Mouse (Mus musculus) testis, adult 2 months (tissue): ENCODE data around the gene Rab1a. TPM values are rescaled to one million over a fixed set of nuclear protein-coding genes. Genes with fewer than 3 reads are reported as not detected.

Source experiments
- H3K27ac ChIP-seq: fragments of 200-500 bp; 2 replicates; pipeline ENCODE4 v1.5.1; 2012; ENCODE audit warnings: low read depth, low read length; ENCODE audit not compliant: control insufficient read depth, insufficient read depth
- H3K27me3 ChIP-seq: fragments of 200-500 bp; 2 replicates; pipeline ENCODE4 v1.6.1; 2012; ENCODE audit warnings: mild to moderate bottlenecking, low read length, moderate library complexity; ENCODE audit not compliant: control insufficient read depth, insufficient read depth
- H3K36me3 ChIP-seq: fragments of 200-500 bp; 2 replicates; pipeline ENCODE4 v1.6.1; 2012; ENCODE audit warnings: mild to moderate bottlenecking, low read length; ENCODE audit not compliant: control insufficient read depth, insufficient read depth
- H3K4me1 ChIP-seq: fragments of 200-500 bp; 2 replicates; pipeline ENCODE4 v1.6.1; 2012; ENCODE audit warnings: low read length; ENCODE audit not compliant: control insufficient read depth, insufficient read depth
- H3K4me3 ChIP-seq: fragments of 200-500 bp; 2 replicates; pipeline ENCODE4 v1.5.1; 2012; ENCODE audit warnings: low read depth, mild to moderate bottlenecking, low read length, moderate library complexity, mixed read lengths; ENCODE audit not compliant: control insufficient read depth
- CTCF ChIP-seq: fragments of 200-500 bp; IDR thresholded peaks from 2 replicates; pipeline ENCODE4 v1.5.1; 2012; ENCODE audit warnings: low read depth, mild to moderate bottlenecking, inconsistent platforms, low read length, moderate library complexity; ENCODE audit not compliant: control insufficient read depth, insufficient read depth, insufficient replicate concordance
- POLR2A ChIP-seq: fragments of 200-500 bp; IDR thresholded peaks from 2 replicates; pipeline ENCODE4 v1.6.1; 2012; ENCODE audit warnings: low read depth, mild to moderate bottlenecking, inconsistent platforms, low read length, moderate library complexity; ENCODE audit not compliant: control insufficient read depth
- polyA plus RNA-seq: library from polyadenylated mRNA; depleted of rRNA; stranded (reverse); fragments of >200 nt; gene quantifications from 2 replicates; pipeline ENCODE4 v1.2.3, GENCODE M21; 2012

The Rab1a gene
- polyA plus RNA-seq, 1 experiment: 17.9 TPM

DNA sequence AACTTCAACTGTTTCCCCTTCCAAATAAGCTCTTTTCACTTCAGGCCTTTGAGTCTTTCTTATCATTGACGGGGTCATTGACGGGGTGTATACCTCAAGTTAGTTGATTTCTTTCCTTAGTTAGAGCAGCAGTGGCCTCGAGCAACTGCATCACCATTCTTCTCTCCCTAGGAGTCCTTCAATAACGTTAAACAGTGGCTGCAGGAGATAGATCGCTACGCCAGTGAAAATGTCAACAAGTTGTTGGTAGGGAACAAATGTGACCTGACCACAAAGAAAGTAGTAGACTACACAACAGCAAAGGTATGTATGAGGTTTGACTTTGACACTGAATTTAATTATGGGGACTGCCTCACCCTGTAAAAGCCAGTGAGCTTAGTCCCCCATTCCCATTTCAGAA, 23.0 kb downstream of the Rab1a start:
- Histone ChIP-seq H3K27me3 (no peaks in the 10 kb centered on the region), H3K4me1 (no peaks in the 10 kb centered on the region), H3K27ac (no peak overlapping the region), H3K36me3 (peaks cover 3% of the 10 kb centered on the region), H3K4me3 (no peak overlapping the region)
- TF ChIP-seq CTCF: no peak
- no peak for TF ChIP-seq POLR2A

- Histone ChIP-seq H3K36me3 (peaks cover 3% of the 10 kb centered on the region), H3K4me3 (no peak overlapping the region), H3K27me3 (no peaks in the 10 kb centered on the region), H3K27ac (no peak overlapping the region), H3K4me1 (no peaks in the 10 kb centered on the region)
- TF ChIP-seq CTCF: no peak
- TF ChIP-seq POLR2A: no peak
These were observed 24.7 kb downstream of the Rab1a start for GRCm38 (mm10) chr11:20225938-20226337.

DNA sequence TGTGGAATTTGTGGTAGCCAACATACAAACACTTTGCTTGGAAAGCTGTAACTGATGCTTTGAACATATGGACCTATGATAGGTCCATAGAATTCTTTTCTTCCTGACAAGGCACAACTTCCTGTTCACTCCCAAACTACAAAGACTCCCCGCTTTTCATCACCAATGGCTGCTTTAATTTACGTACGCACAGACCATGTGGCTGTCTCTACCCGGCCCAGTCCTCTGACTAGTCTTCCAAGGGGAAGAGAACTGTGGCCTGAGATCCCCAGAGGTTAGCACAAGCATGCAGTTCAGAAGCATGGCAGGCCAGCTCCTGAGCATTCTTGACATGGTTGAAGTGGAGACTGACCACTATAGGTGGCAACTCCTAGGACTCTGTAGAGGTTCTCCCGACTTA, 27.4 kb downstream of the Rab1a start:
- H3K27ac ChIP-seq: no peak overlapping the region
- TF ChIP-seq CTCF: no peak
- TF ChIP-seq POLR2A: no peak
- H3K4me1 ChIP-seq: no peaks in the 10 kb centered on the region
- H3K27me3 ChIP-seq: no peaks in the 10 kb centered on the region
- no peak overlapping the region for H3K4me3 ChIP-seq
- H3K36me3 ChIP-seq: peaks cover 3% of the 10 kb centered on the region

DNA sequence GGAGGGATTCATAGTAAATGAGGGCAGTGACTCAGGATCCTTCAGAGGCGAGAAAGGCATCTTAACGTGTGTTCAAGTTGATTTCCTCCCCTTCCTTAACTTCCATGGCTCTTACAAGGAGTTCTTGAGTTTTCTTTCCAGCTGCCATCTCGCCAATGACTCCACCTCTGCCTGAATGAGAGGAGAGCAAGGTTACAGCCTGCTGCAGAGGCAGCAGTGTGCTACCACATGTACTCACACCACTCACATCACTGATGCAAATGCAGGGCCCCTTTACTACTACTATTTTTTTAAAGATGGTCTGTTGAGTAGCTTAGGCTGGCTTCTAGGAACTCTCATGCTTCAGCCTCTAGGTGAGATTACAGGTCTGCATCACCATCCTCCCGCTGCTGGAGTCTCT, 28.1 kb downstream of the Rab1a start:
- peaks cover 3% of the 10 kb centered on the region for H3K36me3 ChIP-seq
- H3K4me3 ChIP-seq: no peak overlapping the region
- no peak for TF ChIP-seq CTCF
- no peak for TF ChIP-seq POLR2A
- no peaks in the 10 kb centered on the region for H3K27me3 ChIP-seq
- H3K27ac ChIP-seq: no peak overlapping the region
- no peaks in the 10 kb centered on the region for H3K4me1 ChIP-seq

GRCm38 (mm10) chr11:20230286-20230685, 29.1 kb downstream of the Rab1a start:
- TF ChIP-seq CTCF: no peak
- no peak for TF ChIP-seq POLR2A
- H3K27me3 ChIP-seq: no peaks in the 10 kb centered on the region
- H3K4me1 ChIP-seq: no peaks in the 10 kb centered on the region
- H3K27ac ChIP-seq: no peak overlapping the region
- H3K36me3 ChIP-seq: no peaks in the 10 kb centered on the region; the same call in 1 of the 2 replicates
- no peak overlapping the region for H3K4me3 ChIP-seq

DNA sequence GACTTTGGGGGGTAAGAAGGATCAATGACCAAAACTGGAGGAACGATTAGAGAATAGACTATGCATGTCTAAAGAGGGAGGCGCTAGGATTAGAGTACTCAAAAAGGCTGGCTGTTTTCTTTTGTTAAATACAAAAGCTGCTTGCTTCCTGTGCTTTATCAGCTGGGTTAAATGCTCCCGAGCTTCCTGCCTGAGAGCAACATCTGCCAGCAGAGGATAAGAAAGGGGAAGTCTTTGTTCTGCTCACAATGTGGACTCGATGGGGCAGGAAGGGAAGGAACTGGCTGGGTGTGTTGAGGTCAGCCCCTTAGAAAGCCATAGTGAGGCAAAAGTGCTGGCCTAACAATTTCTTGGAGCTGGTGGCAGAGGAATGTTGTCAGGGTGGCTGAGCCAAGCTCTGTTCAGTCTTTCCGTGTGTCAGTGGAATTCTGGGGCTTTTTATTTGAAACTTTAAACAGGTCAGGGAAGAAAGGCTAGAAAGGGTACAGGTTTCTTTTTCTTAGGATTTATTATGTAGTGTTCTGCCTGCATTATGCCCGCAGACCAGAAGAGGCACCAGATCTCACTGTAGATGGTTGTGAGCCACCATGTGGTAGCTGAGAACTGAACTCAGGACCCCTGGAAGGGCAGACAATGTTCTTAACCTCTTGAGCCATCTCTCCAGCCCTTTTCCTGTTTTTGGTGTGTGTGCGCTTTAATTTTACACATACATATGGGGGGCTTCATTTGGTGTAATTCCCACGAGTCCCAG, 30.1 kb downstream of the Rab1a start:
- TF ChIP-seq POLR2A: no peak
- TF ChIP-seq CTCF: no peak
- Histone ChIP-seq H3K4me1 (no peaks in the 10 kb centered on the region), H3K36me3 (no peaks in the 10 kb centered on the region; the same call in 1 of the 2 replicates), H3K27me3 (no peaks in the 10 kb centered on the region), H3K27ac (peak overlapping the region; percentile 38), H3K4me3 (no peak overlapping the region)

GRCm38 (mm10) chr11:20232016-20232755, 31.0 kb downstream of the Rab1a start:
- no peaks in the 10 kb centered on the region for H3K27me3 ChIP-seq
- no peak overlapping the region for H3K4me3 ChIP-seq
- H3K4me1 ChIP-seq: no peaks in the 10 kb centered on the region
- TF ChIP-seq POLR2A (no peak), CTCF (no peak)
- no peak overlapping the region for H3K27ac ChIP-seq
- no peaks in the 10 kb centered on the region; the same call in 1 of the 2 replicates for H3K36me3 ChIP-seq

GRCm38 (mm10) chr11:20234233-20234632, 33.0 kb downstream of the Rab1a start:
- Histone ChIP-seq H3K36me3 (no peaks in the 10 kb centered on the region; the same call in 1 of the 2 replicates), H3K27ac (no peak overlapping the region), H3K4me3 (no peak overlapping the region), H3K4me1 (no peaks in the 10 kb centered on the region), H3K27me3 (no peaks in the 10 kb centered on the region)
- TF ChIP-seq CTCF: no peak
- TF ChIP-seq POLR2A: no peak
